Mouse (Mus musculus) adrenal gland, adult (tissue): ENCODE results near the gene BC035947.
"Not testable (repeated sequence)": the region's sequence is repeated elsewhere in the genome, so short reads cannot be mapped to it uniquely, and the experiment has no call there.

Source experiments
- DNase-seq, 2 experiments: peaks; one replicate each; pipeline ENCODE4 v3.0.0; 2022 to 2023; ENCODE audit warnings: low spot score in 1 of 2; ENCODE audit not compliant: inconsistent age in 2 of 2

The BC035947 gene

DNA sequence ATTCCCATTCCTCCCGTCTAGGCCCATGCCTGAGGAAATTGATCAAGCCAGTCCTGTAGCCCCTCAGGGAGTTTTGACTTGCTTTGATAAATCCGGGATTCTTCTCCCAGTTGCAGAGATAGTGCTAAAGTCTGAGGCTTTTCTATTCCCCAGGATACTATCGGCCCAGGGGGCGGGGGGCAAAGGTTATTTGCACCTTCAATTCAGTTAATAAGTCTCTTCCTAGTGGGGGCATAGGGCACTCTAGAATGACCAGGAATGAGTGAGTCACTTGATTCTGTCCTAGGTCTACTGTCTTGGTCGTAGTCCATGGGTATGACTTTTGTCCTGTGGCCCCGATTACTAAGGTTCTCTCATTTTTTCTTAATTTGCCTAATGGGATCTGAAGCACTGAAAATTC is 9.4 kb downstream of the BC035947 start:
- DNase-seq = no peak

GRCm38 (mm10) chr1:78501856-78502255 is 10.1 kb downstream of the BC035947 start:
- DNase-seq = not testable (repeated sequence)

DNA sequence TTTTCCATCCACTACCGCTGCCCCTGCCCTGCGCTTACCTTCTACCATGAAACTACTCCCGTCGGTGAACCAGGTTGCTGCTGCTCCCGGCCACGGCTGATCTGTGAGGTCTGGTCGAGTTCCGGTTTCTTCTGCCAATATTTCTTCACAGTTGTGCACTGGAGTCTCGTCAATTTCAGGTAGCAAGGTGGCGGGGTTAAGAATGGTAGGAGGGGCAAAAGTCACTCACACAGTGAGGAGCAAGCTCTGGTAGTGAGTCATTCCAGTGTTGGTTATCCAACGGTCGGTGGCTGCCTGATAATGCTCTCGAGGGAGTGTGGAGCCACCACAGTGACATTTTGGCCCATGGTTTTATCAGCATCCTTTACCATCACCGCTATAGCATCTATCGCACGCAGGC is 10.9 kb downstream of the BC035947 start:
- no peak for DNase-seq

DNA sequence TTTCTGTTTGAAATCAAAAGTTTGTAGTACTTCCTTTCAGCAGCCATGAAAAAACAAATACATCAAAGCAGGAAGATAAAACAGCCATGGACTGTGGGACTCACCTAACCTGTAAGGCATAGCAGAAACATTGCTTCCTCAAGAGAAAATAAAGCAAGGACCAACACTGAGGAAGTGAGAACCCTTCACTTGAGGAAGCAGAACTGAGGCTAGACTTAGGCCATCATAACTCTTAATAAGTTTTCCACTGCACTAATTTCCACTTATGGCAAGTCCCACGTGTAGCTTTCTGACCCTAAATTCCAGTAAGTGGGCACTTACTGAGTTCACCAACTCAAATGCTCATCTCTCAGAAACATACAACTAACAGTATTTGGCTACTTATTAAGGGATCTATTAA is 21.8 kb downstream of the BC035947 start:
- DNase-seq = no peak

DNA sequence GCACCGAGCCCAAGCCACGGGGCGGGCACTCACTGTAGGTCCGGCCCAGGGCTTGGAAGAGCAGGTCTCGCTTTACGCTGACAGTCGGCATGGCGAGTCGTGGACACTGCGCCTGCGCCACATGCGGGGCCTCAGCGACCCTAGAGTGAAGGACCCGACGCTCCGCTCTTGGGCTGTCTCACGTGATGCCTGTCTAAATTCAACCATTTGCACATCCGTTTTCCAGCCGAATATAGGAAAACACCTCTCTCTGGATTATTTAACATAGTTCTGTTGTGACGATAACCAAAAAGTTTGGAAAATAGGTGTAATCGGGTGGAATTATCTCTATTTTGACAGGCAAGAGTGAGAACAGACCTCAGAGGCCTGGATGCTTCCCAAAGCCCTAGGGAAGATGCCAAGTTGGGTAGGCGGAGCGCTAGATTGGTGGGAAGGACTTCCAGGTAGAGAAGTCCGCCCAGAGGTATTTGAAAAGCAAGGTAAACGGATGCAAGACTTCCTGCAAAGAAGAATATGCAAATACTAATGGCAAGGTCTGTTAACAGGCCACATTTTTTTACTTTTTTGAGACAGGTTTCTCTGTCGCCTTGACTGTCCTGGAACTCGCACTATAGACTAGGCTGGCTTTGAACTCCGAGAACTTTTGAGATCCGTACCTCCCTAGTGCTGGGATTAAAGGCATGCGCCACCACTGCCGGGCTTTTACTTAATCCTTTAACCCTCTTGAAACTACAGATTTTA is 23.0 kb downstream of the BC035947 start, which contains the start of gene Farsb:
Gene Farsb, minus strand, starts transcription at position 146 of the 741 bp plus-strand sequence.
- peak; percentile 92 to 99 for DNase-seq

DNA sequence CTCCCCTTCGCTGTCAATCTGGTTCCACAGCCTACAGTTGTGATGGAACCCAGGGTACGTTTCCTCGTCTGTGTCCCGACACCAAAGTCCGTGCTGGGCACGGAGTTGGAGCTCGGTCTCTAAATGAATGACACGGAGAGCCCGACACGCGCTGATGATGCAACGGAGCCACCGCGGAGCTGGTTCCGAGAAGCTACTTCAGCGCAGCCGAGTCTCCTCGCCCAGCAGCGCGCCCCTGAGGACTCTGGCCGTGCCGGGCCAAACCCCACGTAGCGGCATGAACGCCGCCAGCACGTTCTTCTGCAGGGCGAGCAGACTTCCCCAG is 23.6 kb downstream of the BC035947 start:
- DNase-seq = no peak

GRCm38 (mm10) chr1:78484361-78484760 is 27.6 kb downstream of the BC035947 start:
- no peak for DNase-seq

DNA sequence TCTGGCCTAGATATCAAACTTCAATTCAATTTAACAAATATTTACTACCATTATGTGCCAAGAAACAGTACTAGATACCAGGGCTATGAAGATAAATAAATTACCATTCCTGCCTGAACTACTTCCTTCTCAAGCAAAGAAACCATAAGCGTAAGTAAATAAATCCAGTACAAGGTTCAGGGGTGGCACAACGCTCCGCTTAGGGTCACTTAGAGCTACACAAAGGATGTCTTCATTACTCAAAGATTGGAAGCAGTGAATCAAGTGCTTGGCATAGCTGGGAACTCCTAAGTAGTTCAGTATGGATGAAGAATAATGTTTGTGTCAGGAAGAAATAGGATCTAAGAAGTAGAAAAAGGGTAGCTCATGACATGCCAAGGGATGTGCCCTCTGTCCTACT is 28.5 kb downstream of the BC035947 start:
- DNase-seq = no peak

- DNase-seq = no peak
Measured at GRCm38 (mm10) chr1:78472441-78472840, 39.5 kb downstream of the BC035947 start.

GRCm38 (mm10) chr1:78454659-78455058 is 57.3 kb downstream of the BC035947 start:
- DNase-seq = peak in 1 of 2 experiments; percentile 71

GRCm38 (mm10) chr1:78453886-78454285 is 58.1 kb downstream of the BC035947 start:
- DNase-seq = no peak

- no peak for DNase-seq
Measured at GRCm38 (mm10) chr1:78452544-78452943, 59.4 kb downstream of the BC035947 start.

DNA sequence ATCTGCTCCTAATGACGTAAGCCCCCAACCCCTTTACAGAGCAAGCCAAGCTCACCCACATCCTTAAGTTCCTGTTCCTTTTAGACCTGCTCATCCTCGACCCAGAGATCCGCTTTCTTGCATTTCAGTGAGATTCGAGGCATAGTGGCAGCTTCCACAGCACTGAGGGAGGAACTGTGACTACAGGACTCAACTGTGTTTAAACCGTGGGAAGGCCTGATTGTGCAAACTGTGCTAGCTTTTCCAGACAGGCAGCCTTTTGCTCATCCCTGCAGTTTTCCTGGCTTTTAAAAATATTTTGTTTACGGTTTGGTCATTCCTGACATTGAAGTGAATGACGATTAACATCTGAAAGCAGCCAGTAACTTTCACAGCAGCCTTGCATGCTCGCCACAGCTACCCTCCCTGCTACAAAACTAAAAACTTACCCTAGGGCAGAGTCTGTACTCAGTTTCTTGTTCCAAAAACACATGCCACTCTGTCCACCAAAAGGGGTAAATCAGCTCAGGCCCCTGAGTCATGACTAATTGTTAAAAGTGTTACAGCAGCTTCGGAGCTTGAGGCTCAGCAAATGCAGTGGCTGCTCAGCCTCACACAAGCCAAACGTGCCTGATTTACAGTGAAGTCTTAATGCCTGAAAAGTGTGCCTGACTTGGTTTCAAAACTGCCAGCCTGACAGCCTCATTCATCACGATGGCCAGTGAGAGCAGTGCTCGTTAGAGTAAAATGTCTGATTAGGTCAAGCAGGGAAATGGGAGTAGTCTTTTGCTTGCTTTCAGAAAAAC is 60.7 kb downstream of the BC035947 start:
- DNase-seq = no peak

DNA sequence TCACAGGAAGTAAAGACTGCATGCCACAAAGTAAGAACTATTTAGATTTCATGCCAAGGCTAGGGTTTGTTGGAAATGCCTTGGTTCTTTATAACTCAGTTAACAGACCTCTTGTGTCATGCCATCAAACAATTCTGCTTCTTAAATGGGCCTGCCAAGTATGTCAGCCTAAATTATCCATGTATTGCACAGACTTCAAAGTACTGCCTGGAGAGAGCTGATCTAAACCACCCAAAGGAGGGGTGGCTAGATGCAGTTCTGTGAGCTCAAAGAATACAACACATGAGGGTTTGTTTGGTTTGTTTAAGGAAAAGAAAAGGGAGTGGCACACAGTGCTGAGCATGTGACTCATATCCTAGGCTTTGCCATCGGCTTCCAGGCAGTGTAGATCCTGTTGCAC is 63.9 kb downstream of the BC035947 start:
- DNase-seq = no peak
